Mouse (Mus musculus) heart, postnatal 0 days (tissue): Measurements from ENCODE around the gene Cryge. TPM values are rescaled to one million over a fixed set of nuclear protein-coding genes. Genes with fewer than 3 reads are reported as not detected.

ENCODE experiments used
- ATAC-seq: fragments of 200-750 bp; cut with Nextera tagmentation; 2 replicates; pipeline ENCODE4 v1.8.0; 2017; ENCODE audit warnings: low read depth, moderate number of reproducible peaks, moderate library complexity; ENCODE audit not compliant: insufficient read depth
- DNase-seq: peaks from one replicate; pipeline ENCODE4 v3.0.0-alpha.2; 2016; ENCODE audit warnings: low spot score
- H3K27ac ChIP-seq: fragments of 300-500 bp; sonication (generic); 2 replicates; pipeline ENCODE4 v1.5.1; 2014; ENCODE audit warnings: low read depth, mild to moderate bottlenecking
- H3K27me3 ChIP-seq: fragments of 300-500 bp; sonication (generic); 2 replicates; pipeline ENCODE4 v1.6.1; 2014; ENCODE audit warnings: low read length, mixed read lengths; ENCODE audit not compliant: control insufficient read depth, insufficient read depth
- H3K36me3 ChIP-seq: fragments of 300-500 bp; sonication (generic); replicated peaks from 2 replicates; pipeline ENCODE4 v1.6.1; 2014; ENCODE audit warnings: low read length, mixed read lengths; ENCODE audit not compliant: control insufficient read depth, insufficient read depth
- H3K4me1 ChIP-seq: fragments of 300-500 bp; sonication (generic); 2 replicates; pipeline ENCODE4 v1.6.1; 2014; ENCODE audit warnings: antibody characterized with exemption; ENCODE audit not compliant: control insufficient read depth, insufficient read depth
- H3K4me2 ChIP-seq: fragments of 300-500 bp; sonication (generic); 2 replicates; pipeline ENCODE4 v1.6.1; 2014; ENCODE audit warnings: low read depth, mild to moderate bottlenecking, low read length, moderate library complexity
- H3K4me3 ChIP-seq: fragments of 300-500 bp; sonication (generic); 2 replicates; pipeline ENCODE4 v1.5.1; 2014; ENCODE audit warnings: low read depth, low read length
- H3K9ac ChIP-seq: fragments of 300-500 bp; sonication (generic); replicated peaks from 2 replicates; pipeline ENCODE4 v1.6.1; 2014; ENCODE audit warnings: low read depth, low read length, mixed read lengths
- H3K9me3 ChIP-seq: fragments of 300-500 bp; sonication (generic); replicated peaks from 2 replicates; pipeline ENCODE4 v1.6.1; 2016; ENCODE audit warnings: low read length; ENCODE audit not compliant: control insufficient read depth
- CTCF ChIP-seq: IDR thresholded peaks from 2 replicates; pipeline ENCODE4 v1.5.1; 2016; ENCODE audit warnings: antibody characterized with exemption, control low read depth, low read depth
- EP300 ChIP-seq: IDR thresholded peaks from 2 replicates; pipeline ENCODE4 v1.6.1; 2016; ENCODE audit warnings: antibody characterized with exemption, low read depth
- WGBS: fragments of 180-500 bp; shearing (Covaris S2); extraction: QIAGEN DNeasy Blood & Tissue Kit; methylation state at CpG from one replicate; pipeline ENCODE4 v1.1.7; 2014; 5-methylcytosine and 5-hydroxymethylcytosine counted together
- polyA plus RNA-seq: library from polyadenylated mRNA; unstranded; fragments of >200 nt; fragmentation: Nextera tagmentation; extraction: Ambion mirVana; gene quantifications from 2 replicates; pipeline ENCODE4 v1.2.1, GENCODE M21; 2015
- total RNA-seq: library from RNA; depleted of rRNA; stranded (reverse); fragments of >200 nt; gene quantifications from 2 replicates; pipeline ENCODE4 v1.2.3, GENCODE M21; 2014; ENCODE audit warnings: low replicate concordance; rRNA removed

The Cryge gene
- total and polyA plus RNA-seq, 2 experiments from 2014 or later, result not detected

DNA sequence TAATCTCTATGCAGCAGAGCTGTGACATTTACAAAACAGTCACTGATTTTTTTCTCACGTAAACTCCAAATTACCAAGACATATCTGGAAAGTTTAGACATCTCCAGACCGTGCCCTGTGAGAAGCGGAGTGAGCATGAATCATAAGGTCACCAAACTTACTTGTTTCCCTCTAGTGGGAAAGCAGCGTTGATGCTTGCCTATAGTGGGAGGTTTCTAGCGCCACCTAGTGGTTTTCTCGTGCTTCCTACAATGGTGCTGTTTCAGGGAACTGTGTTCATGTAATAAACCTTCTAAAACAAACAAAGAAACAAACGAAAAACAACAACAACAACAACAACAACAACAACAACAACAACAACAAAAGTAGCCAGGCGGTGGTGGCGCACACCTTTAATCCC, 40.8 kb downstream of the Cryge start:
- ATAC-seq (peak; percentile 74), DNase-seq (peak; percentile 94)
- 4% methylated on average over 9 of the region's 9 CpGs for WGBS
- 0 out of 2 replicates have a peak, but pooled peaks cover 4% of the 10 kb centered on the region for H3K9me3 ChIP-seq
- TF ChIP-seq EP300 (no peak), CTCF (peak; percentile 99)
- no peak overlapping the region for H3K9ac ChIP-seq
- no peaks in the 10 kb centered on the region for H3K4me1 ChIP-seq
- no peak overlapping the region for H3K4me2 ChIP-seq
- H3K27me3 ChIP-seq, result no peaks in the 10 kb centered on the region
- no peaks in the 10 kb centered on the region for H3K36me3 ChIP-seq
- no peak overlapping the region for H3K4me3 ChIP-seq
- H3K27ac ChIP-seq, result no peak overlapping the region

DNA sequence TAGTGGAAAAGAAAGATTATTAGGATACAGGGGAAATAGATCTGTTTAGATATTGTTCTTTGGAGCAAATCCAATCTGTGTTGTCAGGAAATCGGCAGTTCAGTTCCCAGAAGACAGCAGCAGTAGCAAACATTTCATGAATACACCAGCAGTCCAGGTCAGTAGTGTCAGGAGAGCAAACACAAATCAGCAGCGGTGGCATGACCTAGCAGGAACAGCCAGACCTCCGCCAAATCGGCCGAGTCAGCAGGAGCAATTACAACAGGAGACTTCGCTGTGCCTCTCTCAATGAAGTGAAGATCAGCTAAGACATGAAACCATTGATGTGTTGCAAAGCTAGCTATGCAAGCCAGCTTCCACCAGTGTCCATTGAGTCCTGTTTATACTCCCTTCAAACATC, 45.4 kb downstream of the Cryge start:
- 0 out of 2 replicates have a peak, but pooled peaks cover 4% of the 10 kb centered on the region for H3K9me3 ChIP-seq
- no peaks in the 10 kb centered on the region for H3K27me3 ChIP-seq
- 83% methylated on average over 6 of the region's 6 CpGs for WGBS
- H3K4me2 ChIP-seq, result no peak overlapping the region
- no peak overlapping the region for H3K4me3 ChIP-seq
- H3K36me3 ChIP-seq, result no peaks in the 10 kb centered on the region
- ATAC-seq, result no peak
- TF ChIP-seq EP300, result no peak
- no peak for TF ChIP-seq CTCF
- no peak overlapping the region for H3K9ac ChIP-seq
- no peak overlapping the region for H3K27ac ChIP-seq
- H3K4me1 ChIP-seq, result no peaks in the 10 kb centered on the region
- DNase-seq, result no peak

DNA sequence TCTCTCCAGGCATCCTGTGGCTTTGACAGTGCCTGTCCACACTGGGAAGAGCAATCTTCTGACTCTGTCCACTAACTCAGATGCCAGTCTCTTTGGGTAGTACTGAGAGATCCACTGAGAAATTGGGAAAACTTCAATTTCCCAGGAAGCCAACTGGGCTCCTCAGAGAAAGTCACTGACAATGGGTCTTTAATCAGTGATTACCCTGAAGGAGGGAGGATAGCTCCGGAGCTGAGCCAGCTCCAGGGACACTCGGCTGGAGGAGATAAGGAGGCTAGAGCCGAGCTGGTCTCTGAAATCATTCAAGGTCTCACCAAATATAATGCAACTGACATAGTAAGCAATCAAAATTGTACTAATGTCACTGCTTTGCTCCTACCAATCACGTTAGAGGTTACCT, 46.4 kb downstream of the Cryge start:
- whole genome bisulfite sequencing, result 33% methylated on average over 4 of the region's 4 CpGs
- Histone ChIP-seq H3K36me3 (no peaks in the 10 kb centered on the region), H3K27me3 (no peaks in the 10 kb centered on the region), H3K4me2 (no peak overlapping the region), H3K9ac (no peak overlapping the region), H3K4me3 (no peak overlapping the region), H3K27ac (no peak overlapping the region), H3K4me1 (no peaks in the 10 kb centered on the region), H3K9me3 (0 out of 2 replicates have a peak, but pooled peaks cover 4% of the 10 kb centered on the region)
- TF ChIP-seq EP300 (no peak), CTCF (no peak)
- ATAC-seq (no peak), DNase-seq (no peak)

Other genes starting within 250 kb of the Cryge start
- 3.1 and 12.4 TPM in 2 replicates for gene Plekhm3, start 94.3 kb downstream of the Cryge start, total RNA-seq
- 3.5 and 4.2 TPM in 2 replicates for gene Plekhm3, start 94.3 kb downstream of the Cryge start, polyA plus RNA-seq
- 1.4 TPM in 1 of 2 replicates, not detected in the other for gene Akr1cl, start 18.4 kb downstream of the Cryge start, total RNA-seq
- gene Akr1cl, start 18.4 kb downstream of the Cryge start, polyA plus RNA-seq, result 0.51 and 0.66 TPM in 2 replicates
- gene Crygd, start 12.3 kb upstream of the Cryge start, total RNA-seq, result not detected in 2 replicates
- not detected in 2 replicates for gene Crygd, start 12.3 kb upstream of the Cryge start, polyA plus RNA-seq
- not detected in 2 replicates for gene Crygc, start 22.5 kb upstream of the Cryge start, total RNA-seq
- not detected in 2 replicates for gene Crygc, start 22.5 kb upstream of the Cryge start, polyA plus RNA-seq
- 0.31 TPM in 1 of 2 replicates, not detected in the other for gene Crygb, start 31.1 kb upstream of the Cryge start, total RNA-seq
- gene Crygb, start 31.1 kb upstream of the Cryge start, polyA plus RNA-seq, result not detected in 2 replicates
- not detected in 2 replicates for gene Cryga, start 52.2 kb upstream of the Cryge start, total RNA-seq
- not detected in 2 replicates for gene Cryga, start 52.2 kb upstream of the Cryge start, polyA plus RNA-seq
- not detected in 2 replicates for gene Gm28845, start 68.4 kb upstream of the Cryge start, total RNA-seq
- not detected in 2 replicates for gene Gm28845, start 68.4 kb upstream of the Cryge start, polyA plus RNA-seq
- not detected in 2 replicates for gene D630023F18Rik, start 72.1 kb upstream of the Cryge start, total RNA-seq
- 0.11 TPM in 1 of 2 replicates, not detected in the other for gene D630023F18Rik, start 72.1 kb upstream of the Cryge start, polyA plus RNA-seq
- 37.6 and 39.7 TPM in 2 replicates for gene Idh1, start 135.4 kb upstream of the Cryge start, total RNA-seq
- 58.5 and 60.5 TPM in 2 replicates for gene Idh1, start 135.4 kb upstream of the Cryge start, polyA plus RNA-seq
- 18.1 and 36.6 TPM in 2 replicates for gene Pikfyve, start 135.5 kb upstream of the Cryge start, total RNA-seq
- gene Pikfyve, start 135.5 kb upstream of the Cryge start, polyA plus RNA-seq, result 3.0 and 3.4 TPM in 2 replicates
- gene Pth2r, start 230.9 kb upstream of the Cryge start, total RNA-seq, result not detected in 2 replicates
- gene Pth2r, start 230.9 kb upstream of the Cryge start, polyA plus RNA-seq, result not detected in 2 replicates